Comparison of ENCODE assay signal across 7 mouse cellular contexts in the genomic region with DNA sequence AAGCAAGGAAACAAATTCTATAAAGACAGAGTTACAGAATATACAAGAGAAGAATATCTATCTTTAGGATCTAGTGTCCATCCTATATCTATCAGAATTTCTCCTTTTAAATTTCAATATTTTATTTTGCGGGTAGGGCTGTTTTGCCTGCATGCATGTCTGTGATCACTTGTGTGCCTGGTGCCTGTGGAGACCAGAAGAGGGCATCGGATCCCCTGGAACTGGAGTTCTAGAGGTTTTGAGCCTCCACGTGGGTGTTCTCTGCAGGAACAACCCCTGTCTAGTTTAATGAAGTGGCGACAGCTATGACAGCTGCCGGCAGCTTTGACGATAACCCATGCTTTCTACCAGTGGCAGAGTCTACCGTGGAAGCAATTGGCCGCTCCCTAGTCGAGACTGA. TPM values are rescaled to one million over a fixed set of nuclear protein-coding genes. Genes with fewer than 3 reads are reported as not detected.
DNase-seq lines count a peak whose midpoint lies in the region; ATAC-seq and TF ChIP-seq lines count a peak whose summit lies in the region.

No protein-coding gene starts in this region.

- WGBS in heart, embryonic 14.5 days = 4% methylated on average over 9 of the region's 9 CpGs
- WGBS in liver, postnatal 0 days (ENCODE audit: insufficient replicate concordance) = 12% methylated on average over 9 of the region's 9 CpGs

- H3K4me3 ChIP-seq in heart, embryonic 14.5 days (ENCODE audit: control insufficient read depth in 1 of 2, insufficient read depth in 1 of 2, low read depth in 1 of 2, low read length in 2 of 2) = 0 out of 4 replicates have a peak overlapping the region, but pooled peaks of 1 of the 2 experiments have one; percentile 2
- peak overlapping the region; percentile 24 for H3K4me3 ChIP-seq in liver, postnatal 0 days (ENCODE audit: low read depth, low read length)

- peak overlapping the region; percentile 55 for H3K4me2 ChIP-seq in heart, embryonic 14.5 days (ENCODE audit: low read length)
- peak overlapping the region; percentile 65 for H3K4me2 ChIP-seq in liver, postnatal 0 days (ENCODE audit: low read depth, low read length)

- peak; percentile 49 for DNase-seq in 3T3-L1 (ENCODE audit: low read depth, low spot score)
- DNase-seq in CD4-positive, CD25-positive, alpha-beta regulatory T cell, adult 2 months (ENCODE audit: low read depth, low spot score) = peak; percentile 69
- peak; percentile 14 to 28 for DNase-seq in cerebellum, postnatal 14 days
- DNase-seq in kidney, postnatal 10 days = peak; percentile 62
- peak; percentile 43 for DNase-seq in liver, postnatal 0 days
- peak; percentile 76 for DNase-seq in retina, postnatal 1 day

- H3K9ac ChIP-seq in heart, embryonic 14.5 days (ENCODE audit: low read length) = no peak overlapping the region
- no peak overlapping the region for H3K9ac ChIP-seq in liver, postnatal 0 days (replicated peaks)

- no peak overlapping the region for H3K27ac ChIP-seq in heart, embryonic 14.5 days (replicated peaks in 1 of 2; ENCODE audit: control insufficient read depth in 1 of 2, insufficient read depth in 1 of 2, low read depth in 2 of 2, low read length in 2 of 2)
- no peak overlapping the region for H3K27ac ChIP-seq in liver, postnatal 0 days (ENCODE audit: low read depth)

- peaks cover 8 to 18% of the 10 kb centered on the region in 2 experiments for H3K4me1 ChIP-seq in heart, embryonic 14.5 days (ENCODE audit: control insufficient read depth in 2 of 2, insufficient read depth in 2 of 2, low read length in 2 of 2)
- peaks cover 3% of the 10 kb centered on the region; the same call in 1 of the 2 replicates for H3K4me1 ChIP-seq in liver, postnatal 0 days (ENCODE audit: insufficient read depth)

- peak; percentile 70 for ATAC-seq in heart, embryonic 14.5 days (ENCODE audit: insufficient number of reproducible peaks, insufficient read depth, low FRiP score, low read depth)
- ATAC-seq in liver, postnatal 0 days = peak; percentile 85

- peaks cover 9% of the 10 kb centered on the region; the same call in 1 of the 2 replicates for H3K27me3 ChIP-seq in heart, embryonic 14.5 days (ENCODE audit: control insufficient read depth, insufficient read depth, low read length)
- H3K27me3 ChIP-seq in liver, postnatal 0 days (ENCODE audit: insufficient read depth, low read length) = no peaks in the 10 kb centered on the region

- no peak for TF ChIP-seq EP300 in liver, postnatal 0 days (IDR thresholded peaks at IDR 0.05; ENCODE audit: low read depth)

- no peaks in the 10 kb centered on the region for H3K36me3 ChIP-seq in heart, embryonic 14.5 days (ENCODE audit: control insufficient read depth, insufficient read depth, low read length)
- no peaks in the 10 kb centered on the region for H3K36me3 ChIP-seq in liver, postnatal 0 days (replicated peaks; ENCODE audit: insufficient read depth, low read length)

- TF ChIP-seq CTCF in liver, postnatal 0 days (IDR thresholded peaks at IDR 0.05; ENCODE audit: low read depth) = peak; percentile 52

- H3K9me3 ChIP-seq in heart, embryonic 14.5 days (ENCODE audit: control insufficient read depth, low read length) = no peaks in the 10 kb centered on the region
- H3K9me3 ChIP-seq in liver, postnatal 0 days (ENCODE audit: low read length) = no peaks in the 10 kb centered on the region

RNA-seq across cellular contexts. Expression of a gene that starts 16.0 kb away (rescaled TPM):
- not detected in 2 replicates for polyA plus RNA-seq in heart, embryonic 14.5 days (2014; fragmentation: Nextera tagmentation; extraction: Ambion mirVana)
- 49.4 and 57.7 TPM in 2 replicates for polyA plus RNA-seq in liver, postnatal 0 days (2015; fragmentation: Nextera tagmentation; extraction: Ambion mirVana)

RNA-seq across cellular contexts. Expression of a gene that starts 16.0 kb away (rescaled TPM):
- polyA plus RNA-seq in heart, embryonic 14.5 days (2014; fragmentation: Nextera tagmentation; extraction: Ambion mirVana) = not detected in 2 replicates
- 0.78 and 0.89 TPM in 2 replicates for polyA plus RNA-seq in liver, postnatal 0 days (2015; fragmentation: Nextera tagmentation; extraction: Ambion mirVana)

Comparison
In these comparisons a context has a peak if more than half of its experiments do, and no peak if none do; other contexts are left out.
1. DNase-seq: peak in every context shown above with its lines; median percentile 76 in retina, postnatal 1 day; 69 in CD4-positive, CD25-positive, alpha-beta regulatory T cell, adult 2 months; 62 in kidney, postnatal 10 days; 49 in 3T3-L1; 43 in liver, postnatal 0 days; 21 in cerebellum, postnatal 14 days.
2. RNA of a gene that starts 16.0 kb away (polyA plus RNA-seq): 49.4 to 57.7 TPM in liver, postnatal 0 days; not detected in heart, embryonic 14.5 days; every median in the first group is over 10 times any median in the second.